Mouse (Mus musculus): ENCODE measurements around the gene Gucd1. TPM values are rescaled to one million over a fixed set of nuclear protein-coding genes. Genes with fewer than 3 reads are reported as not detected.
"Not testable (repeated sequence)": the region's sequence is repeated elsewhere in the genome, so short reads cannot be mapped to it uniquely, and the experiment has no call there.

Gucd1 gene
- 10 to 100 TPM; 16.2 to 23.0 TPM for polyA plus RNA-seq (2017; shearing (Covaris generic))

- peak; percentile 81 for ATAC-seq
These were observed at the start of gene Gucd1 for GRCm38 (mm10) chr10:75517758-75518143. Gene Gucd1, minus strand, starts transcription at chr10:75517972.

DNA sequence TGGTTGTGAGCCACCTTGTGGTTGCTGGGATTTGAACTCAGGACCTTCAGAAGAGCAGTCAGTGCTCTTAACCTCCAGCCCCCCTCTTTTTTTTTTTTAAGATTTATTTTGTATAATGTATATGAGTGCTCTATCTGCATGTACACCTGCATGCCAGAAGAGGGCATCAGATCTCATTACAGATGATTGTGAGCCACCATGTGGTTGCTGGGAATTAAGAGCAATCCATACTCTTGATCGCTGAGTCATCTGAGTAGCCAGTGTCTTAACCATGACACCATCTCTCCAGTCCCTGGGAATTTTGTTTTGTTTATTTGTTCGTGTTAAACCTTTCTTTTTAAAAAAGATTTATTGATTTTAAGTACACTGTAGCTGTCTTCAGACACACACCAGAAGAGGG lies 49.0 kb upstream of the Gucd1 start:
- ATAC-seq = not testable (repeated sequence)

GRCm38 (mm10) chr10:75566321-75566720 lies 48.5 kb upstream of the Gucd1 start:
- ATAC-seq = no peak

DNA sequence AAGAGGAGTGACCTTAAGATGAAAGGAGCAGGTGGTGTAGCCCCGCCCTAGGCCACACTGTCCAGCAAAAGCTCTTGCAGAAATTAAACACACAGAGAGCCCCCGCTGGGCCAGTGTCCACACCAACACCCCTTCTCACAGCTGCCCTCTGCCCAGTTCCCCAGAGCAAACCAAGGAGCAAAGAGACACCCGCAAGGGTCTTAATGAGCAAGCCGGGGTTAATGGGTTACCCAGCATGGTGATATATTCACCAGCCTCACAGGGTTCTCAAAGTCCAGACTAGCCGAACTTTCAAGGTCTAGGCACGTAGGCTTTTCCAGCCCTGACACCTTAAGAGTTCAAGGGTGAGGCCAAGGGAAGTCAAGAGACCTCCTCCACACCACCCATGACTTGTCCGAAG lies 48.1 kb upstream of the Gucd1 start:
- ATAC-seq = no peak

DNA sequence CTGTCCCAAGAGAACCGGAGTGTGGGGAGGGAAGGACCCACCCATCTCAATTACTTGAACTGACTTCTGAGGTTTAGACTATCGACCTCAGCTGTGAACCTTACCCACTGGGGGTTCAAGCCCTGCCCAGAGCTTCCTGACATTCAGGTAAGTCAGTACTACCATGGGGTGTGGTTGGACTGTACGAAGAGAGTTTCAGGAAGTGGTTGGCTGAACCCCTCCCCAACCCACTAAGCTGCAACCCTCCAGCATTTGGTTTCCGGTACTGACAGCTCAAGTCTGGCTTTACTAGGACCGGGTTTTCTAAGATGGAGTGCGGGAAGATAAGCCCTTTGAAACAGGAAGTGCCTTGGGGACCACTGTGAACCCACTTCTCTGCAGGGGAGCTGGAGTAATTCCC lies 47.7 kb upstream of the Gucd1 start:
- ATAC-seq = peak; percentile 98

DNA sequence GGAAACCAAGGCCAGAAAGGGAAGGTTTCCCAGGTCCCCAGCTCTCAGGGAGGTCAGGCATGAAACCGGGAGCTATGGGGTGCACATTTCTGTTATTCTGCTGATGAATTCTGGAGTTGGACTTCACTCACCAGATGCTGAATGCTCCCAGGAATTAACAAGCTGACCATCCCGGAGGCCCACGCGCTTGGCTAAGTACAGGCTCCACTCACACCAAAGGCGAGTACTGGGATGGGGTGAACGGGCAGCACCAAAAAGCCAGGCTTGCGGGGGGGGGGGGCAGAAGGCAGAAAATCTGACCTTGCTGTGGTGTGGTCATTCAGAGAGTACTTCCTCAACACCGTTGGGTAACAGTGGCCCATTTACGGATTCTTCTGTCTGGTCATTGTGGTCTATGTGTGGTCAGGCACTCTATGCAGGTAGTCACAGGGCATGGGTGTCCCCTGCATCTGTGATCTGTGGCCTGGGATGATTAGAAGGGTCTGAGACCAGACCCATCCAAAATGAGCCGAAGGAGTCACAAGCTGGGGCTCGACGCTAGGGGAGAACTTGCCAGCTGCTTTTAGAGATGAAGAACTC lies 47.0 kb upstream of the Gucd1 start:
- peak; percentile 2 for ATAC-seq

GRCm38 (mm10) chr10:75562596-75562995 lies 44.8 kb upstream of the Gucd1 start:
- no peak for ATAC-seq

- no peak for ATAC-seq
These were observed 43.4 kb upstream of the Gucd1 start, which contains the start of gene Ggt1 for GRCm38 (mm10) chr10:75561071-75561654. Gene Ggt1, plus strand, starts transcription at chr10:75561604.

- no peak for ATAC-seq
These were observed 42.8 kb upstream of the Gucd1 start for GRCm38 (mm10) chr10:75560549-75560899.

DNA sequence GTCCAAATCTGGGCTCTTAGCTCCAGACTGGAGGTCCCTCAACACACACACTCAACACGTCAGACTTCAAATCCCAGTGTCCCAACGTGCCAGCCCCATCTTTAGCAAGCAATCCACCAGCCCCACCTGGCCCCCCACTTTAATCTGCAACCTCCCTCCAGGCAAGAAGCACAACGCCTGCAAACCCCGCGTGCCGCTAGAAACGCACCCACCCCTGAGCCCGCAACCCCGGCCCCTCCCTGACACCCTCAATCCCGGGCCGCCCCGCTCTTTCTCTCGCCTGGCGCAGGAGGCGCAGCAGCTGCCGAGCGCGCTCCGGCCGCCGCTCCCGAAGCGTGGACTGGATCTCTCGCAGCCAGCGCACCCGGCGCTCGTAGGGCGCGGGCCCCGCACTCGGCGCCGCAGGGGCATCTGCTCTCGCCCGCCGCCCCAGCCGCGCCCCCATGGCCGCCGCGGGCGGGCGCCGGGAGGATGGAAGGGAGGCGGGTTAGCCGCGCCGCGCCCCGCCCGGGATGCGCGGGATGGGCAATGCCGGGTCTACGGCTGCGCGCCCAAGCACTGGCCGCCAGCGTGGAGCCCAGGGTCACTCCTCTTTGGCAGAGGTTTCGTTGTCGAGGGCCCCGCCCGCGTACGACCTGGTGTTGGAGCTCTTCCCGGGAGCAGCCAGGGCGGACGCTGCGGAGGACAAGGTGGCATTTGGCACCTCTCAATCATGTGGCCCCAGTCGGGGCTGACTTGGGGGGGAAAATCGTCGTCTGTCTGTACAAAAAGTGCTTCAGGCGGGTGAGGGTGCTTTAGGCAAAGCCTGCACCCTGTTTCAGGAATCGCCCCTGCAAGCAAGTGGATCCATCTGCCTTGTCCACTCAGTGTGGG lies 42.1 kb upstream of the Gucd1 start, which contains the start of gene Lrrc75b:
Gene Lrrc75b, minus strand, starts transcription at position 655 of the 873 bp plus-strand sequence.
- peak; percentile 63 for ATAC-seq

DNA sequence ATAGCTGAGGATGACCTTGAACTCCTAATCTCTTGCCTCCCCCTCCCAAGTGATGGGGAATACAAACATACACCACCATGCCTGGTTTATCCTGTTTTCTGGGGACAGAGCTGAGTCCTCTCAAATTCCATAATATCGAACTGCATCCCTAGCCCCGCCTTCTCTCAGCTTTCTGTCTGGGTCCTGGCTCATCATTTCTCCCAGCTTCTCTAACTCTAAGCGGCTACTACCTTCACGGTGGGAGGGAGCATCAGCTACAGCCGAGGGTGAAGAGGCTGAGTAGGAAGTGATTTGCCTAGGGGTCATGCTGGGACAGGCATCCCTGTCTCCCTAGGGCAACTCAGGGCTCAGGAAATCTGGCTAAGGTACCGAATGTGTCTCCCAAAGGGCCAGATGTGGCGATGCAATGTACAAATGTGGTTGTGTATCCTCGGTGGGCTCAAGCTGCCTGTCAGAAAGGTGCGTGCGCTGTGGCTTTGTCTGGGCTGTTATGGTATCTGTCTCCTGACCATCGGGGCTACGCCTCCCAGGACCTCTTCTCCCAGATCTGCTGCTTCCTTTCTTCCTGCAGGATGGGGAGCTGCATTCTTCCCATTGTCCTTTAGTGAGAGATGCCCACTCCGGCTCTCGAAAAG lies 41.4 kb upstream of the Gucd1 start:
- no peak for ATAC-seq

DNA sequence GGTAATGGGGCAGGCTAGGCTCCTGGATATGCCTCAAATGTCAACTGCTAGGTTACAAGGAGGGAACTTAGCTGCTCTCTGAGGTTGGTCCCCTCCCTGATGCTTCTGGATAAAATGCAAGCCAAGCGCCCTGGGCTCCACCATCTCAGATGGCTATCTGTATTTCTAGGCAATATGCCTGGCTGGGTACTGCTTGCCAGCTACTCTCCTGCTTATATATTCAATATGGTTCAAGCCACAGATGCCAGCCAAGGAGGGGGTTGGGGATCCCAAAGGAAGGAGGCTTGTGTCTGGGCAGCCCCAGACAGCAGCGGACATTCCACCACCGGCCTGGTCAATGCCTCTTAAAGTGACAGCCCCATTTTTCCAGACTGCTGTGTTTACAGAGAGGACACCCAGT lies 40.7 kb upstream of the Gucd1 start:
- no peak for ATAC-seq

DNA sequence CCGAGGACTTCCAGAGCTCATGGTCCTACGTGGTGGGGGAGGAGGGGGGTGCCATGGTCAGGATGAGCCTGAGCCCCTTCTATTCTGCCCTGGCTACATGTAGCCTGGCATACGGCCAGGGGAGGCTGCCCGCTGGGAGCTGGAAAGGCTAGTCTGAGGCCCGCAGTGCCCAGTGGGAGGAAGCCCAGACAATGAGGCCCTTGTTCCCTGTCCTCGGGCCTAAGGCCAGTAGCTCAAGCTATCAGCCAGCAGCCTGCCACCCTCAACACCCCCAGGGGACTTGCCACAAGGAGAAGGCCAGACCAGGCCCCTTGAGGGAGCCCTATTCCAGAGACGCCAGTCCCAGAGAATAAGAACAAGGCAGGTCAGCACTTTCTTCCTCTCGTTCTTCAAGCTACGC lies 38.3 kb upstream of the Gucd1 start:
- ATAC-seq = no peak

DNA sequence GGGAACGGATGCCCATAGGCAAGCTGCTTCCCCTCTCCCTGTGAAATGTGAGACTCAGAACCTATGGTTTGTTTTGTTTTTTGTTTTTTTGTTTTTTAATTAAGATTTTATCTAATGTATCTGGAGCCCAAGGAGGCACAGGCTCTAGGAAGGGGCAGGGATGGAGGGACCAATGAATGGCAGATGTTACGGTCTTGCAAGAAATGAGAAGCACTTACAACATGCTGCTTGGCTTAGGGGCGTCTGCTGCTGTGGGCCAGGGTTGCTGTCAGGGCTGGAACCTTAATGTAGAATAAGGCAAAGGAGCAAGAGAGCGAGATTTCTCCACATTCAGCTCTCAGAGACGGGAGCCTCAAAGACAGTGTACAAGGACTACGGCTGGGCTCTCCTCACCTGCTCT lies 37.8 kb upstream of the Gucd1 start:
- no peak for ATAC-seq

DNA sequence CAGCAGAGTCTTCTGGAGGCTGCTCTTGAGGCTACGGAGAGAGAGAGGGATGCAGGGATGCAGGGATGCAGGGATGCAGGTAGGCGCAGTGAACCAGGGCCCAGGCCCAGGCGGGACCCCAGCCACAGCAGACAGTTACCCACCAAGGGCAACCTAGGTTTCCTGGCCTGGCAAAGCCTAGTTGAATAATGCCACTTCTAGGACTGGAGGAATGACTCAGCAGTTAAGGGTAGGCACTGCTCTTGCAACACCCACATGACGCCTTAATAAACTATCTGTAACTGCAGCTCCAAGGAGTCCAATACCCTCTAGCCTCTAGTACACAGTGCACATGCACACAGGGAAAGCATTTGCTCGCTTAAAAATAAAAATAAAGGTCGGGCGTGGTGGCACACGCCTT lies 36.3 kb upstream of the Gucd1 start:
- ATAC-seq = no peak

GRCm38 (mm10) chr10:75552701-75553450 lies 35.1 kb upstream of the Gucd1 start:
- no peak for ATAC-seq

GRCm38 (mm10) chr10:75552106-75552505 lies 34.3 kb upstream of the Gucd1 start:
- ATAC-seq = no peak

DNA sequence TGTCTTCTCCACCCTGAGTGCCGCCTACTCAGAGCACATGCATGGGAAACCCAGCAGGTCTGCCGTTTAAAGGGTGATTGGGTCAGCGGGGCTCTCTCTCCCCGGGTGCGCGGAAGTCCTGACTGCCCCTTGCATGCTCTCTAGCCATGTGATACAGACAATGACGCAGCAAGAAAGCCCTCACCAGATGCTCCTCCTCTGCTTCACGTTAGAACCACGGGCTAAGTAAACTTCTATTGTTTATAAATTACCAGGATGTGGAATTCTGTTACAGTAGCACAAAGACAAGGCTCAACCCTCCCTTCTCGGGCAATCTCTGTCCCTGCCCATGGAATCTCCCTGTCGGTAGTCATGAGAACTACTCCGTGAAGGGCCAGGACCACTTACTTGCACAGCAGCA lies 33.4 kb upstream of the Gucd1 start:
- no peak for ATAC-seq

- ATAC-seq = no peak
These were observed 32.1 kb upstream of the Gucd1 start for GRCm38 (mm10) chr10:75549886-75550285.

DNA sequence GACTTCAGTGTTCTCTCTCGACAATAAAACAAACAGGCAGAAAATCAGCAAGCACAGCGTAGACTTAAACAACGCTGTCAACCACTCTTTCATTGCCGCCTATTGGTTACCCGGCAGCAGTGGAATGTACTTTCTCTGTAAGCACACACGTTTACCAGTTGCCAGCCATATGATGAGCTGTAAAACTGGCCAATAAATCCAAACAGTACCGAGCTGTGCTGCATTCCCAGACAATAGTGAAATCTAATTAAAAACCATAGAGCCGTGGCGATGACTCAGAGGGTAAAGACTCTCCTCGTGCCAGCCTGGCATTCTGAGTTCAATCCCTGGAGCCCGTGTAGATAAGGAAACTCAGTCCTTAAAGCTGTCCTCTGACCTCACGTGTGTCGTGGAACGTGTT lies 30.7 kb upstream of the Gucd1 start:
- no peak for ATAC-seq

DNA sequence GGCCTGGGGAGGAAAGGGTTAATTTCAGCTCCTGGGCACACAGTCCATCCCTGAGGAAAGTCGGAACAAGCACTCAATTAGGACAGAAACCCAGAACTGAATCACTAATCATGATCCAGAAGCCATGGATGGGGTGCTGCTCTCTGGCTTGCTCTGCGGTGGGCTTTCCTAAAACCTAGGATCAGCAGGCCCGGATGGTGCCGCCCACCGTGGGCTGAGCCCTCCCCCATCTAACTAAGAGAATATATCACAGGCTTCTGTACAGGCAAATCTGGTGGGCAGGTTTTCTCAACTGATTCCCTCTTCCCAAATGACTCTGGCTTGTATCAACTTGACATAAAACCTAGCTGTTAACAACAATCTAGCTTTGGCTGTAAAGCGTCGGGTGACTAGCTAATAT lies 30.1 kb upstream of the Gucd1 start:
- ATAC-seq = no peak

DNA sequence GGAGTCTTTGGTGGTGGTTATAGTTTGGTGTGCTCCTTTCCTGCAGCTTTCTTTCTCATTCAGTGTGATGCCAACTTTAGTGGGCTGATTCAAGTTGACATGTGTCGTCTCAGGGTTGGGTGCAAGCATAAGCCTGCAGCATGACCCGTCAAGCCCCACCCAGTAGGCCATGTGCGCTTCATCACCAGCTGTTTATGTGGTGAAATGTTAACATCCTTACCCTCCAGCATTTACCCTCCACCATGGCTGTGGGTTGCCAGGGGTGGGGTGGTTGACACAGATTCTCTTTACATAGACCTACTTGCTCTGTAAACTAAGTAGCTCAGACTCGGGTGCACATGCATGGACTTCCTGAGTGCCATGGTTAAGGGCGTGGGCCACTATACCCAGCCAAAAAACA lies 18.4 kb upstream of the Gucd1 start:
- peak; percentile 46 for ATAC-seq

DNA sequence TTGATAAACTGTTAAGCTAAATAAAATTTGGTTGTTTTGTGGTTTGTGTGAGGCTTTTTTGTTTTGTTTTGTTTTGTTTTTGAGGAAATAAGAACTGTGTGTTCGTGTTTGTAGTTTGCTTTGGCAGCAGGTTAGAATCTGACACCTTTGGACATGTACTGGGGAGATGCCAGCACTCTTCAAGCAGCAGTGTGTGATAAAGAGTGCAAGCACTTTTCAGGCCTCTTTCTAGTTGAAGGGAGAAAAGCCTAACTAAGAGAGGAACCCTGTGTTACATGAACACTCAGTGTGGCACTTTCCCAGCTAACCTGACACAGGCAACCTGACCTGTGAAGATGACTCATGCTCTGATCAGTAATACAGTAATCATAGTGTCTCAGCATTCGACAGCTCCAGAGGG lies 17.7 kb upstream of the Gucd1 start:
- ATAC-seq = no peak
